ENCODE assay signal across 12 mouse cellular contexts in genomic region chr6:114880798-114881197, GRCm38 (mm10).
DNase-seq lines count a peak whose midpoint lies in the region; ATAC-seq lines count a peak whose summit lies in the region.
"Had no signal": no experiment of that assay in that cellular context is flagged by ENCODE, and none has a peak within 500 bp of the region (broad histone marks: within the 10 kb centered on the region; RNA-seq: fewer than 3 reads in every experiment).

No protein-coding gene starts in this region.

- no peak overlapping the region for H3K4me3 ChIP-seq in hindbrain, embryonic 13.5 days
- H3K4me3 ChIP-seq in hindbrain, embryonic 12.5 days, result no peak overlapping the region
- no peak overlapping the region for H3K4me3 ChIP-seq in lung, embryonic 15.5 days
- H3K4me3 ChIP-seq in embryonic facial prominence, embryonic 14.5 days (ENCODE audit: low read depth, low read length), result no peak overlapping the region
- H3K4me3 ChIP-seq in liver, embryonic 13.5 days (replicated peaks), result no peak overlapping the region
- H3K4me3 ChIP-seq: embryonic facial prominence, embryonic 12.5 days had no signal

- no peaks in the 10 kb centered on the region for H3K9me3 ChIP-seq in hindbrain, embryonic 13.5 days
- H3K9me3 ChIP-seq in hindbrain, embryonic 12.5 days (replicated peaks), result no peaks in the 10 kb centered on the region
- no peaks in the 10 kb centered on the region for H3K9me3 ChIP-seq in lung, embryonic 15.5 days
- H3K9me3 ChIP-seq in embryonic facial prominence, embryonic 14.5 days (ENCODE audit: control insufficient read depth, low read length), result no peaks in the 10 kb centered on the region
- no peaks in the 10 kb centered on the region for H3K9me3 ChIP-seq in liver, embryonic 13.5 days (replicated peaks)
- H3K9me3 ChIP-seq: embryonic facial prominence, embryonic 12.5 days had no signal

- H3K9ac ChIP-seq in hindbrain, embryonic 13.5 days, result no peak overlapping the region
- no peak overlapping the region for H3K9ac ChIP-seq in hindbrain, embryonic 12.5 days
- no peak overlapping the region for H3K9ac ChIP-seq in lung, embryonic 15.5 days
- H3K9ac ChIP-seq in embryonic facial prominence, embryonic 14.5 days (ENCODE audit: low read depth, low read length), result no peak overlapping the region
- H3K9ac ChIP-seq in liver, embryonic 13.5 days, result no peak overlapping the region
- H3K9ac ChIP-seq: embryonic facial prominence, embryonic 12.5 days had no signal

- no peak overlapping the region for H3K4me2 ChIP-seq in hindbrain, embryonic 13.5 days
- H3K4me2 ChIP-seq in hindbrain, embryonic 12.5 days (replicated peaks), result no peak overlapping the region
- no peak overlapping the region for H3K4me2 ChIP-seq in lung, embryonic 15.5 days
- H3K4me2 ChIP-seq in embryonic facial prominence, embryonic 14.5 days (ENCODE audit: low read depth, low read length), result no peak overlapping the region
- no peak overlapping the region for H3K4me2 ChIP-seq in liver, embryonic 13.5 days
- H3K4me2 ChIP-seq: embryonic facial prominence, embryonic 12.5 days had no signal

- no peaks in the 10 kb centered on the region for H3K36me3 ChIP-seq in hindbrain, embryonic 13.5 days
- peaks cover 12% of the 10 kb centered on the region for H3K36me3 ChIP-seq in hindbrain, embryonic 12.5 days
- H3K36me3 ChIP-seq in lung, embryonic 15.5 days, result 0 out of 2 replicates have a peak, but pooled peaks cover 7% of the 10 kb centered on the region
- peaks cover 20% of the 10 kb centered on the region for H3K36me3 ChIP-seq in embryonic facial prominence, embryonic 14.5 days (ENCODE audit: control insufficient read depth, insufficient read depth, low read length)
- H3K36me3 ChIP-seq in liver, embryonic 13.5 days, result peaks cover 5% of the 10 kb centered on the region

- peak overlapping the region; percentile 97 for H3K27ac ChIP-seq in hindbrain, embryonic 13.5 days
- H3K27ac ChIP-seq in hindbrain, embryonic 12.5 days, result no peak overlapping the region
- H3K27ac ChIP-seq in lung, embryonic 15.5 days, result 0 out of 2 replicates have a peak overlapping the region, but pooled peaks have one; percentile 96
- H3K27ac ChIP-seq in embryonic facial prominence, embryonic 14.5 days (replicated peaks; ENCODE audit: low read depth, low read length), result 0 out of 2 replicates have a peak overlapping the region, but pooled peaks have one; percentile 3
- H3K27ac ChIP-seq in liver, embryonic 13.5 days, result peak overlapping the region; percentile 2; the same call in 1 of the 2 replicates
- H3K27ac ChIP-seq: embryonic facial prominence, embryonic 12.5 days had no signal

- H3K4me1 ChIP-seq in hindbrain, embryonic 13.5 days (replicated peaks), result peaks cover 95% of the 10 kb centered on the region
- H3K4me1 ChIP-seq in hindbrain, embryonic 12.5 days, result peaks cover 93% of the 10 kb centered on the region
- peaks cover 96% of the 10 kb centered on the region for H3K4me1 ChIP-seq in lung, embryonic 15.5 days
- peaks cover 67% of the 10 kb centered on the region for H3K4me1 ChIP-seq in embryonic facial prominence, embryonic 14.5 days (ENCODE audit: control insufficient read depth, insufficient read depth, low read length)
- H3K4me1 ChIP-seq in liver, embryonic 13.5 days (replicated peaks), result peaks cover 88% of the 10 kb centered on the region

- H3K27me3 ChIP-seq in hindbrain, embryonic 13.5 days, result no peaks in the 10 kb centered on the region
- no peaks in the 10 kb centered on the region for H3K27me3 ChIP-seq in hindbrain, embryonic 12.5 days
- H3K27me3 ChIP-seq in lung, embryonic 15.5 days, result no peaks in the 10 kb centered on the region
- no peaks in the 10 kb centered on the region for H3K27me3 ChIP-seq in embryonic facial prominence, embryonic 14.5 days (replicated peaks; ENCODE audit: control insufficient read depth, insufficient read depth, low read length)
- no peaks in the 10 kb centered on the region for H3K27me3 ChIP-seq in liver, embryonic 13.5 days
- H3K27me3 ChIP-seq: embryonic facial prominence, embryonic 12.5 days had no signal

- DNase-seq in lung, postnatal 10 days, result no peak
- no peak for DNase-seq in embryonic facial prominence, embryonic 14.5 days (ENCODE audit: low spot score)
- no peak for DNase-seq in liver, embryonic 13.5 days
- DNase-seq: cerebellum, adult 9-10 months; heart, postnatal 4 days; right cerebral cortex, adult 18-20 months; thymus, postnatal 25 days had no signal

- WGBS in hindbrain, embryonic 13.5 days, result 73% methylated on average over 4 of the region's 4 CpGs
- WGBS in hindbrain, embryonic 12.5 days, result 81% methylated on average over 4 of the region's 4 CpGs
- 38% methylated on average over 4 of the region's 4 CpGs for WGBS in lung, embryonic 15.5 days
- WGBS in embryonic facial prominence, embryonic 14.5 days, result 85% methylated on average over 4 of the region's 4 CpGs
- 23% methylated on average over 4 of the region's 4 CpGs for WGBS in liver, embryonic 13.5 days (ENCODE audit: insufficient replicate concordance)

- ATAC-seq in hindbrain, embryonic 13.5 days (ENCODE audit: low FRiP score), result no peak
- ATAC-seq in hindbrain, embryonic 12.5 days (ENCODE audit: low FRiP score), result no peak
- no peak for ATAC-seq in lung, embryonic 15.5 days (ENCODE audit: borderline replicate concordance, extremely low read depth, low FRiP score, low TSS enrichment)
- ATAC-seq in embryonic facial prominence, embryonic 14.5 days (ENCODE audit: low read depth), result no peak
- ATAC-seq in liver, embryonic 13.5 days (ENCODE audit: low read depth), result no peak
- no peak for ATAC-seq in activated CD4-positive, CD25-positive, alpha-beta regulatory T cell, adult 4 months
